Mouse (Mus musculus): ENCODE results near the gene Slc16a2. TPM values are rescaled to one million over a fixed set of nuclear protein-coding genes. Genes with fewer than 3 reads are reported as not detected.

Slc16a2 gene
- 6.0 and 8.4 TPM in 2 replicates for polyA plus RNA-seq (2016; fragmentation: Nextera tagmentation; extraction: Ambion mirVana)

- Histone ChIP-seq H3K27ac (peak within 1 kb of the TSS; percentile 83), H3K36me3 (no peaks in the 10 kb centered on the region), H3K9me3 (no peaks in the 10 kb centered on the region), H3K4me1 (0 out of 2 replicates have a peak, but pooled peaks cover 2% of the 10 kb centered on the region), H3K27me3 (ENCODE audit: insufficient read depth, poor library complexity, severe bottlenecking) (peaks cover 86% of the 10 kb centered on the region), H3K4me3 (peak within 1 kb of the TSS; percentile 62)
- peak; percentile 82 for DNase-seq (ENCODE audit: low spot score)
- 15% methylated on average over 13 of the region's 17 CpGs for WGBS
These were observed at the start of gene Slc16a2 for GRCm38 (mm10) chrX:103821832-103822196. Gene Slc16a2, minus strand, starts transcription at chrX:103821983.

GRCm38 (mm10) chrX:103863502-103863901, 41.7 kb upstream of the Slc16a2 start:
- H3K36me3 ChIP-seq: no peaks in the 10 kb centered on the region
- 57% methylated on average over 2 of the region's 2 CpGs for WGBS
- H3K4me3 ChIP-seq: no peak overlapping the region
- no peak overlapping the region for H3K27ac ChIP-seq
- H3K4me1 ChIP-seq: no peaks in the 10 kb centered on the region
- no peaks in the 10 kb centered on the region for H3K9me3 ChIP-seq
- DNase-seq (ENCODE audit: low spot score): no peak
- peaks cover 41% of the 10 kb centered on the region for H3K27me3 ChIP-seq (ENCODE audit: insufficient read depth, poor library complexity, severe bottlenecking)

GRCm38 (mm10) chrX:103862877-103863276, 41.1 kb upstream of the Slc16a2 start:
- H3K4me1 ChIP-seq: no peaks in the 10 kb centered on the region
- peaks cover 41% of the 10 kb centered on the region for H3K27me3 ChIP-seq (ENCODE audit: insufficient read depth, poor library complexity, severe bottlenecking)
- H3K9me3 ChIP-seq: no peaks in the 10 kb centered on the region
- no peak for DNase-seq (ENCODE audit: low spot score)
- WGBS: 85% methylated on average over 3 of the region's 3 CpGs
- no peaks in the 10 kb centered on the region for H3K36me3 ChIP-seq
- H3K27ac ChIP-seq: no peak overlapping the region
- H3K4me3 ChIP-seq: no peak overlapping the region

- no peak overlapping the region for H3K27ac ChIP-seq
- H3K36me3 ChIP-seq: no peaks in the 10 kb centered on the region
- H3K4me3 ChIP-seq: no peak overlapping the region
- H3K4me1 ChIP-seq: no peaks in the 10 kb centered on the region
- H3K9me3 ChIP-seq: no peaks in the 10 kb centered on the region
- DNase-seq (ENCODE audit: low spot score): no peak
- 33% methylated on average over 2 of the region's 2 CpGs for WGBS
- H3K27me3 ChIP-seq (ENCODE audit: insufficient read depth, poor library complexity, severe bottlenecking): peaks cover 51% of the 10 kb centered on the region; the same call in 1 of the 2 replicates
These were observed 23.5 kb upstream of the Slc16a2 start for GRCm38 (mm10) chrX:103845266-103845665.

- 78% methylated on average over 2 of the region's 2 CpGs for WGBS
- no peak for DNase-seq (ENCODE audit: low spot score)
- H3K27me3 ChIP-seq (ENCODE audit: insufficient read depth, poor library complexity, severe bottlenecking): peaks cover 38% of the 10 kb centered on the region
- H3K4me1 ChIP-seq: no peaks in the 10 kb centered on the region
- no peaks in the 10 kb centered on the region for H3K36me3 ChIP-seq
- no peak overlapping the region for H3K27ac ChIP-seq
- H3K9me3 ChIP-seq: no peaks in the 10 kb centered on the region
- no peak overlapping the region for H3K4me3 ChIP-seq
These were observed 7.1 kb upstream of the Slc16a2 start for GRCm38 (mm10) chrX:103828836-103829235.

- H3K9me3 ChIP-seq: no peaks in the 10 kb centered on the region
- peak overlapping the region; percentile 62 for H3K4me3 ChIP-seq
- WGBS: 14% methylated on average over 20 of the region's 20 CpGs
- peaks cover 82% of the 10 kb centered on the region for H3K27me3 ChIP-seq (ENCODE audit: insufficient read depth, poor library complexity, severe bottlenecking)
- peak; percentile 74 for DNase-seq (ENCODE audit: low spot score)
- H3K36me3 ChIP-seq: no peaks in the 10 kb centered on the region
- peak overlapping the region; percentile 83 for H3K27ac ChIP-seq
- H3K4me1 ChIP-seq: 0 out of 2 replicates have a peak, but pooled peaks cover 2% of the 10 kb centered on the region
These were observed 558 bp upstream of the Slc16a2 start for GRCm38 (mm10) chrX:103822271-103822811.

GRCm38 (mm10) chrX:103821195-103821831, 470 bp downstream of the Slc16a2 start:
- no peak for DNase-seq (ENCODE audit: low spot score)
- WGBS: 32% methylated on average over 37 of the region's 37 CpGs
- H3K36me3 ChIP-seq: no peaks in the 10 kb centered on the region
- H3K4me3 ChIP-seq: peak overlapping the region; percentile 62
- peaks cover 83% of the 10 kb centered on the region for H3K27me3 ChIP-seq (ENCODE audit: insufficient read depth, poor library complexity, severe bottlenecking)
- H3K4me1 ChIP-seq: 0 out of 2 replicates have a peak, but pooled peaks cover 2% of the 10 kb centered on the region
- no peaks in the 10 kb centered on the region for H3K9me3 ChIP-seq
- H3K27ac ChIP-seq: peak overlapping the region; percentile 83

- Histone ChIP-seq H3K36me3 (no peaks in the 10 kb centered on the region), H3K9me3 (no peaks in the 10 kb centered on the region), H3K27me3 (ENCODE audit: insufficient read depth, poor library complexity, severe bottlenecking) (peaks cover 85% of the 10 kb centered on the region), H3K27ac (0 out of 2 replicates have a peak overlapping the region, but pooled peaks have one; percentile 83), H3K4me1 (0 out of 2 replicates have a peak, but pooled peaks cover 2% of the 10 kb centered on the region), H3K4me3 (peak overlapping the region; percentile 62)
- DNase-seq (ENCODE audit: low spot score): no peak
- 23% methylated on average over 35 of the region's 35 CpGs for WGBS
These were observed 1.2 kb downstream of the Slc16a2 start for GRCm38 (mm10) chrX:103820307-103821194.

- Histone ChIP-seq H3K4me1 (0 out of 2 replicates have a peak, but pooled peaks cover 2% of the 10 kb centered on the region), H3K9me3 (no peaks in the 10 kb centered on the region), H3K36me3 (no peaks in the 10 kb centered on the region), H3K27ac (no peak overlapping the region), H3K4me3 (no peak overlapping the region; the same call in 1 of the 2 replicates), H3K27me3 (ENCODE audit: insufficient read depth, poor library complexity, severe bottlenecking) (peaks cover 82% of the 10 kb centered on the region)
- no peak for DNase-seq (ENCODE audit: low spot score)
- 58% methylated on average over 6 of the region's 6 CpGs for WGBS
These were observed 2.5 kb downstream of the Slc16a2 start for GRCm38 (mm10) chrX:103819253-103819652.

GRCm38 (mm10) chrX:103812690-103813089, 9.1 kb downstream of the Slc16a2 start:
- DNase-seq (ENCODE audit: low spot score): no peak
- no peaks in the 10 kb centered on the region for H3K9me3 ChIP-seq
- 62% methylated on average over 1 of the region's 1 CpGs for WGBS
- H3K36me3 ChIP-seq: no peaks in the 10 kb centered on the region
- peaks cover 79% of the 10 kb centered on the region for H3K27me3 ChIP-seq (ENCODE audit: insufficient read depth, poor library complexity, severe bottlenecking)
- no peak overlapping the region for H3K4me3 ChIP-seq
- H3K27ac ChIP-seq: no peak overlapping the region
- no peaks in the 10 kb centered on the region for H3K4me1 ChIP-seq

- 67% methylated on average over 1 of the region's 1 CpGs for WGBS
- Histone ChIP-seq H3K9me3 (no peaks in the 10 kb centered on the region), H3K27me3 (ENCODE audit: insufficient read depth, poor library complexity, severe bottlenecking) (peaks cover 80% of the 10 kb centered on the region), H3K4me1 (no peaks in the 10 kb centered on the region), H3K4me3 (no peak overlapping the region), H3K27ac (no peak overlapping the region), H3K36me3 (no peaks in the 10 kb centered on the region)
- no peak for DNase-seq (ENCODE audit: low spot score)
These were observed 11.3 kb downstream of the Slc16a2 start for GRCm38 (mm10) chrX:103810483-103810882.

- Histone ChIP-seq H3K4me3 (no peak overlapping the region), H3K36me3 (no peaks in the 10 kb centered on the region), H3K4me1 (no peaks in the 10 kb centered on the region), H3K27ac (no peak overlapping the region), H3K27me3 (ENCODE audit: insufficient read depth, poor library complexity, severe bottlenecking) (peaks cover 81% of the 10 kb centered on the region), H3K9me3 (no peaks in the 10 kb centered on the region)
- DNase-seq (ENCODE audit: low spot score): no peak
- 58% methylated on average over 4 of the region's 4 CpGs for WGBS
These were observed 15.4 kb downstream of the Slc16a2 start for GRCm38 (mm10) chrX:103806373-103806772.

GRCm38 (mm10) chrX:103796961-103797360, 24.8 kb downstream of the Slc16a2 start:
- Histone ChIP-seq H3K27ac (no peak overlapping the region), H3K4me1 (no peaks in the 10 kb centered on the region), H3K4me3 (no peak overlapping the region), H3K27me3 (ENCODE audit: insufficient read depth, poor library complexity, severe bottlenecking) (peaks cover 77% of the 10 kb centered on the region), H3K9me3 (no peaks in the 10 kb centered on the region), H3K36me3 (no peaks in the 10 kb centered on the region)
- no peak for DNase-seq (ENCODE audit: low spot score)
- 91% methylated on average over 1 of the region's 1 CpGs for WGBS
